In the genomic region with DNA sequence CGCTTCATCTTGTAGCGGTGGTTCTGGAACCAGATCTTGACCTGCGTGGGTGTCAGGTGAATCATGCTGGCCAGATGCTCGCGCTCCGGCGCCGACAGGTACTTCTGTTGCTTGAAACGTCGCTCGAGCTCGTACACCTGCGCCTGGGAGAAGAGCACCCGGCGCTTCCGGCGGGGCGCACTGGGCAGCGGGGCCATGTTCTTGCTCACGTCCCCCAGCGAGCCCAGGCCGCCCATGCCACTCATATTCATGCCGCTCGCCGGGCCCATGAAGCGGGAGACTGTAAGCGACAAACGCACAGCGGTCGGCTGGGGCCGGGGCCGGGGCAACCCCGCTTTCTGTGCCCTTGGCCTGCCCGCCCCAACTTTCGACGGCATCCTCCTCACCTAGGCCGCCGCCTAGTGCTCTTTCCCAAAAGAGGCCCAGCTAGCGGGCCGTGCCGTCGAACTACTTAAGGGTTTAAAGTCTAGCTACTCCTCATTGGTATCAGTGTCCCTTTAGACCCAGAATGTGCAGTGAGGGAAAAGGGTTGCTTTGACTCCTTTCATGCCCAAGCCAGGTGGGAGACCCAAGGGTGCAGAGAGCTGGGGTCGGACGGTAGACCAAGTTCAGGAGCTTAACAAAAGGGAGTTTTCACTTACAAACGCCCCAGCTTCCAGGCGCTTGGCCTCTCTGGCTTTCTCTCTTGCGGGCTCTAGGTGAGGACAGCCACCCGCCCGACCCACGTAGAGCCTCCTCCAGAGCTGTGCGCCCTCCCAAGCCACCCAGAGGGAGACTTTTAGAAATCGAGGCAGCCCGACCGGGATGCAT, we compare ENCODE assay signal across 11 mouse cellular contexts. TPM values are rescaled to one million over a fixed set of nuclear protein-coding genes. Genes with fewer than 3 reads are reported as not detected.
DNase-seq lines count a peak whose midpoint lies in the region; ATAC-seq and TF ChIP-seq lines count a peak whose summit lies in the region.
"Had no signal": no experiment of that assay in that cellular context is flagged by ENCODE, and none has a peak within 500 bp of the region (broad histone marks: within the 10 kb centered on the region; RNA-seq: fewer than 3 reads in every experiment).

No protein-coding gene starts in this region.

- H3K27ac ChIP-seq in kidney, postnatal 0 days: no peak overlapping the region
- no peak overlapping the region for H3K27ac ChIP-seq in embryonic facial prominence, embryonic 12.5 days
- H3K27ac ChIP-seq in hindbrain, embryonic 16.5 days (ENCODE audit: low read depth, low read length): no peak overlapping the region
- no peak overlapping the region for H3K27ac ChIP-seq in midbrain, postnatal 0 days (ENCODE audit: low read depth, low read length)

- DNase-seq in kidney, postnatal 0 days (ENCODE audit: low spot score): no peak
- no peak for DNase-seq in kidney, adult 9 months
- no peak for DNase-seq in midbrain, postnatal 0 days (ENCODE audit: low spot score)
- DNase-seq in cerebellum, adult 9-11 months: no peak
- no peak for DNase-seq in spleen, postnatal 14 days (ENCODE audit: low spot score in 2 of 2)
- no peak for DNase-seq in gastrocnemius, adult 18-20 months (ENCODE audit: low spot score)
- DNase-seq: kidney, postnatal 14 days; liver had no signal

- no peaks in the 10 kb centered on the region for H3K9me3 ChIP-seq in kidney, postnatal 0 days (replicated peaks; ENCODE audit: low read length)
- no peaks in the 10 kb centered on the region for H3K9me3 ChIP-seq in embryonic facial prominence, embryonic 12.5 days
- H3K9me3 ChIP-seq in hindbrain, embryonic 16.5 days (ENCODE audit: control insufficient read depth, low read length): no peaks in the 10 kb centered on the region
- H3K9me3 ChIP-seq in midbrain, postnatal 0 days (ENCODE audit: low read length): no peaks in the 10 kb centered on the region

- H3K36me3 ChIP-seq in kidney, postnatal 0 days (ENCODE audit: insufficient read depth, low read length): no peaks in the 10 kb centered on the region
- no peaks in the 10 kb centered on the region for H3K36me3 ChIP-seq in embryonic facial prominence, embryonic 12.5 days
- no peaks in the 10 kb centered on the region for H3K36me3 ChIP-seq in hindbrain, embryonic 16.5 days (ENCODE audit: control insufficient read depth, insufficient read depth, low read length)
- no peaks in the 10 kb centered on the region for H3K36me3 ChIP-seq in midbrain, postnatal 0 days (ENCODE audit: insufficient read depth, low read length)

- peaks cover 92% of the 10 kb centered on the region for H3K27me3 ChIP-seq in kidney, postnatal 0 days (ENCODE audit: insufficient read depth, low read length)
- H3K27me3 ChIP-seq in embryonic facial prominence, embryonic 12.5 days: peaks cover 87% of the 10 kb centered on the region
- H3K27me3 ChIP-seq in hindbrain, embryonic 16.5 days (replicated peaks; ENCODE audit: control insufficient read depth, insufficient read depth, low read length): peaks cover 64% of the 10 kb centered on the region
- H3K27me3 ChIP-seq in midbrain, postnatal 0 days (ENCODE audit: insufficient read depth, low read length): peaks cover 89% of the 10 kb centered on the region

- no peak overlapping the region for H3K9ac ChIP-seq in kidney, postnatal 0 days (ENCODE audit: low read depth, low read length)
- H3K9ac ChIP-seq in embryonic facial prominence, embryonic 12.5 days: no peak overlapping the region
- H3K9ac ChIP-seq in hindbrain, embryonic 16.5 days (ENCODE audit: low read depth, low read length): no peak overlapping the region
- H3K9ac ChIP-seq in midbrain, postnatal 0 days (replicated peaks; ENCODE audit: low read length, poor library complexity, severe bottlenecking): no peak overlapping the region

- no peak for TF ChIP-seq CTCF in kidney, postnatal 0 days (IDR thresholded peaks at IDR 0.05; ENCODE audit: low read depth)
- no peak for TF ChIP-seq CTCF in midbrain, postnatal 0 days (IDR thresholded peaks at IDR 0.05)

- under 1% methylated on average over 54 of the region's 54 CpGs for WGBS in kidney, postnatal 0 days
- 1% methylated on average over 54 of the region's 54 CpGs for WGBS in embryonic facial prominence, embryonic 12.5 days
- 2% methylated on average over 53 of the region's 54 CpGs for WGBS in hindbrain, embryonic 16.5 days
- under 1% methylated on average over 52 of the region's 54 CpGs for WGBS in midbrain, postnatal 0 days

- no peak overlapping the region; the same call in 1 of the 2 replicates for H3K4me3 ChIP-seq in kidney, postnatal 0 days (replicated peaks; ENCODE audit: low read depth, low read length)
- H3K4me3 ChIP-seq in embryonic facial prominence, embryonic 12.5 days: peak overlapping the region; percentile 22; the same call in 1 of the 2 replicates
- H3K4me3 ChIP-seq in hindbrain, embryonic 16.5 days (ENCODE audit: low read length): peak overlapping the region; percentile 16; the same call in 1 of the 2 replicates
- H3K4me3 ChIP-seq in midbrain, postnatal 0 days (ENCODE audit: low read depth, low read length): peak overlapping the region; percentile 14; the same call in 1 of the 2 replicates
- H3K4me3 ChIP-seq: myocyte had no signal

- peak overlapping the region; percentile 37; the same call in 1 of the 2 replicates for H3K4me2 ChIP-seq in kidney, postnatal 0 days (ENCODE audit: low read length)
- peak overlapping the region; percentile 19; the same call in 1 of the 2 replicates for H3K4me2 ChIP-seq in embryonic facial prominence, embryonic 12.5 days (replicated peaks)
- H3K4me2 ChIP-seq in hindbrain, embryonic 16.5 days (ENCODE audit: low read length): no peak overlapping the region
- H3K4me2 ChIP-seq in midbrain, postnatal 0 days (ENCODE audit: low read depth, low read length, poor library complexity, severe bottlenecking): no peak overlapping the region

- ATAC-seq in kidney, postnatal 0 days (replicated peaks; ENCODE audit: low FRiP score, low read depth): no peak
- no peak for ATAC-seq in embryonic facial prominence, embryonic 12.5 days (ENCODE audit: insufficient number of reproducible peaks, insufficient read depth, low FRiP score, low TSS enrichment)
- no peak for ATAC-seq in hindbrain, embryonic 16.5 days
- ATAC-seq in midbrain, postnatal 0 days (ENCODE audit: low FRiP score): no peak

- peaks cover 8% of the 10 kb centered on the region for H3K4me1 ChIP-seq in kidney, postnatal 0 days (replicated peaks; ENCODE audit: insufficient read depth, low read length)
- peaks cover 10% of the 10 kb centered on the region; the same call in 1 of the 2 replicates for H3K4me1 ChIP-seq in embryonic facial prominence, embryonic 12.5 days
- peaks cover 8% of the 10 kb centered on the region; the same call in 1 of the 2 replicates for H3K4me1 ChIP-seq in hindbrain, embryonic 16.5 days (ENCODE audit: control insufficient read depth, insufficient read depth, low read depth, low read length)
- H3K4me1 ChIP-seq in midbrain, postnatal 0 days (ENCODE audit: insufficient read depth, low read length): 0 out of 2 replicates have a peak, but pooled peaks cover 2% of the 10 kb centered on the region

RNA-seq across cellular contexts. Expression of a gene that starts 3.0 kb away (rescaled TPM):
- not detected in 2 replicates for polyA plus RNA-seq in kidney, postnatal 0 days (2015; fragmentation: Nextera tagmentation; extraction: Ambion mirVana)
- polyA plus RNA-seq in embryonic facial prominence, embryonic 12.5 days (2016; fragmentation: Nextera tagmentation; extraction: Ambion mirVana): 1.6 and 4.4 TPM in 2 replicates
- 0.54 TPM in 1 of 2 replicates, not detected in the other for polyA plus RNA-seq in hindbrain, embryonic 16.5 days (2015; fragmentation: Nextera tagmentation; extraction: Ambion mirVana)
- 0.19 and 1.6 TPM in 2 replicates for total RNA-seq in midbrain, postnatal 0 days (2014; rRNA removed)
- 5.1 and 7.6 TPM in 2 replicates for polyA plus RNA-seq in midbrain, postnatal 0 days (2015; fragmentation: Nextera tagmentation; extraction: Ambion mirVana)
- not detected for total RNA-seq in gastrocnemius, adult 18-20 months (2021)
- polyA plus RNA-seq: myocyte had no signal

Comparison
In these comparisons a context has a peak if more than half of its experiments do, and no peak if none do; other contexts are left out.
1. H3K4me2 ChIP-seq: peak in kidney, postnatal 0 days (single experiment) and embryonic facial prominence, embryonic 12.5 days (single experiment); none in hindbrain, embryonic 16.5 days (single experiment) and midbrain, postnatal 0 days (single experiment).